In the genomic region with DNA sequence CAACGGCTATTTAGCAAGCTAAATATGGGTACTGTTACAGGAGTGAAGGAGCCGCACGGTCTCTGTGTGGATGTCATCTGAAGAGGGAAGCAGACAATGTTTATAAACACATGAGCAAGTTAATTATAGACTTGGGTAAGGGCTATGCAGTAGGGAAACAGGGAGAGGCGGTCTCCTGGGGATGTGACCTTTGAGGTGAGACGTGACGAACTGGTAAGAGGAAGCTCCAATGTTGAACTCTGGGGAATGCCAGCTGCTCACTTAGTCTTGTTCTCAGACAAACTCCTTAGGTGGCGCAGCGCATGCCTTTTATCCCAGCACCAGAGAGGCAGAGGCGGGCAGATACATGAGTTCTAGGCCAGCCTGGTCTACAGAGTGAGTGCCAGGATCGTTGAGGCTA, we compare ENCODE assay signal across 19 mouse cellular contexts. TPM values are rescaled to one million over a fixed set of nuclear protein-coding genes. Genes with fewer than 3 reads are reported as not detected.
DNase-seq lines count a peak whose midpoint lies in the region; ATAC-seq and TF ChIP-seq lines count a peak whose summit lies in the region.
"Had no signal": no experiment of that assay in that cellular context is flagged by ENCODE, and none has a peak within 500 bp of the region (broad histone marks: within the 10 kb centered on the region; RNA-seq: fewer than 3 reads in every experiment).

No protein-coding gene starts in this region.

- H3K9me3 ChIP-seq in kidney, embryonic 14.5 days (ENCODE audit: control insufficient read depth, low read length): no peaks in the 10 kb centered on the region
- H3K9me3 ChIP-seq in heart, embryonic 14.5 days (ENCODE audit: control insufficient read depth, low read length): no peaks in the 10 kb centered on the region
- no peaks in the 10 kb centered on the region for H3K9me3 ChIP-seq in intestine, embryonic 16.5 days (ENCODE audit: control insufficient read depth, low read length)
- H3K9me3 ChIP-seq: hindbrain, embryonic 10.5 days; limb, embryonic 13.5 days; neural tube, embryonic 15.5 days had no signal

- no peak overlapping the region for H3K4me3 ChIP-seq in kidney, embryonic 14.5 days (ENCODE audit: low read length)
- H3K4me3 ChIP-seq in heart, embryonic 14.5 days (ENCODE audit: control insufficient read depth in 1 of 2, insufficient read depth in 1 of 2, low read depth in 1 of 2, low read length in 2 of 2): no peak overlapping the region
- no peak overlapping the region for H3K4me3 ChIP-seq in intestine, embryonic 16.5 days (ENCODE audit: low read length)
- H3K4me3 ChIP-seq in left cerebral cortex, adult 2 months: no peak overlapping the region
- H3K4me3 ChIP-seq: hindbrain, embryonic 10.5 days; limb, embryonic 13.5 days; neural tube, embryonic 15.5 days had no signal

- no peaks in the 10 kb centered on the region for H3K36me3 ChIP-seq in kidney, embryonic 14.5 days (ENCODE audit: control insufficient read depth, insufficient read depth, low read length)
- H3K36me3 ChIP-seq in heart, embryonic 14.5 days (ENCODE audit: control insufficient read depth, insufficient read depth, low read length): peaks cover 7% of the 10 kb centered on the region; the same call in 1 of the 2 replicates
- H3K36me3 ChIP-seq in intestine, embryonic 16.5 days (ENCODE audit: control insufficient read depth, insufficient read depth, low read length): no peaks in the 10 kb centered on the region
- H3K36me3 ChIP-seq: hindbrain, embryonic 10.5 days; limb, embryonic 13.5 days; neural tube, embryonic 15.5 days had no signal

- no peak for TF ChIP-seq CTCF in left cerebral cortex, adult 2 months (IDR thresholded peaks at IDR 0.05)

- no peak overlapping the region for H3K9ac ChIP-seq in kidney, embryonic 14.5 days (ENCODE audit: low read depth, low read length)
- H3K9ac ChIP-seq in heart, embryonic 14.5 days (ENCODE audit: low read length): no peak overlapping the region
- no peak overlapping the region for H3K9ac ChIP-seq in intestine, embryonic 16.5 days (ENCODE audit: low read depth, low read length)
- H3K9ac ChIP-seq: limb, embryonic 13.5 days; neural tube, embryonic 15.5 days had no signal

- 75% methylated on average over 10 of the region's 10 CpGs for WGBS in kidney, embryonic 14.5 days
- 55% methylated on average over 10 of the region's 10 CpGs for WGBS in heart, embryonic 14.5 days
- 60% methylated on average over 10 of the region's 10 CpGs for WGBS in intestine, embryonic 16.5 days

- ATAC-seq in kidney, embryonic 14.5 days (ENCODE audit: low FRiP score, low TSS enrichment): no peak
- ATAC-seq in heart, embryonic 14.5 days (ENCODE audit: insufficient number of reproducible peaks, insufficient read depth, low FRiP score, low read depth): no peak
- 0 out of 2 replicates have a peak, but pooled peaks have one; percentile 65 for ATAC-seq in intestine, embryonic 16.5 days
- ATAC-seq: CD4-positive, CD25-positive, alpha-beta regulatory T cell, adult 4 months; midbrain, embryonic 16.5 days; Patski had no signal

- peak; percentile 67 for DNase-seq in kidney, adult 11 months
- DNase-seq in lung, postnatal 14 days: peak; percentile 15
- DNase-seq in thymus, adult 18-20 months: no peak
- no peak for DNase-seq in c-Kit-positive CD71-positive TER-119-positive erythroid progenitor cells, embryonic 14.5 days (ENCODE audit: low spot score)
- DNase-seq in left cerebral cortex, adult 2 months (ENCODE audit: extremely low spot score in 1 of 2, low spot score in 2 of 2): no peak
- DNase-seq: cerebellum, adult 9-11 months; layer of hippocampus, postnatal 36 days; right cerebral cortex, adult 18-20 months; thymus, postnatal 36 days had no signal

- H3K4me1 ChIP-seq in kidney, embryonic 14.5 days (ENCODE audit: control insufficient read depth, insufficient read depth, low read length): no peaks in the 10 kb centered on the region
- H3K4me1 ChIP-seq in heart, embryonic 14.5 days (ENCODE audit: control insufficient read depth in 2 of 2, insufficient read depth in 2 of 2, low read length in 2 of 2): peaks cover 11 to 15% of the 10 kb centered on the region in 2 experiments; a peak in 3 of 4 replicates
- H3K4me1 ChIP-seq in intestine, embryonic 16.5 days (ENCODE audit: control insufficient read depth, insufficient read depth, low read length): peaks cover 3% of the 10 kb centered on the region; the same call in 1 of the 2 replicates
- H3K4me1 ChIP-seq: limb, embryonic 13.5 days had no signal

- intact Hi-C loops in left cerebral cortex, adult 2 months (cut with DNase I): loop anchor here (5.0 kb wide), 2 partner anchors 60 to 360 kb away; a partner anchor contains a TSS

- H3K4me2 ChIP-seq in kidney, embryonic 14.5 days (replicated peaks; ENCODE audit: low read depth, low read length): no peak overlapping the region
- no peak overlapping the region for H3K4me2 ChIP-seq in heart, embryonic 14.5 days (ENCODE audit: low read length)
- H3K4me2 ChIP-seq in intestine, embryonic 16.5 days (ENCODE audit: low read depth, low read length): no peak overlapping the region
- H3K4me2 ChIP-seq: limb, embryonic 13.5 days; neural tube, embryonic 15.5 days had no signal

- no peak overlapping the region for H3K27ac ChIP-seq in kidney, embryonic 14.5 days (ENCODE audit: low read depth, low read length)
- peak overlapping the region; percentile 27 to 76 for H3K27ac ChIP-seq in heart, embryonic 14.5 days (replicated peaks in 1 of 2; ENCODE audit: control insufficient read depth in 1 of 2, insufficient read depth in 1 of 2, low read depth in 2 of 2, low read length in 2 of 2)
- H3K27ac ChIP-seq in intestine, embryonic 16.5 days (ENCODE audit: low read length): peak overlapping the region; percentile 24; the same call in 1 of the 2 replicates
- H3K27ac ChIP-seq in left cerebral cortex, adult 2 months: no peak overlapping the region
- H3K27ac ChIP-seq: hindbrain, embryonic 10.5 days; limb, embryonic 13.5 days; macrophage; neural tube, embryonic 15.5 days had no signal

- no peaks in the 10 kb centered on the region for H3K27me3 ChIP-seq in kidney, embryonic 14.5 days (ENCODE audit: control insufficient read depth, insufficient read depth, low read length)
- no peaks in the 10 kb centered on the region for H3K27me3 ChIP-seq in heart, embryonic 14.5 days (ENCODE audit: control insufficient read depth, insufficient read depth, low read length)
- no peaks in the 10 kb centered on the region for H3K27me3 ChIP-seq in intestine, embryonic 16.5 days (replicated peaks; ENCODE audit: control insufficient read depth, insufficient read depth, low read length)
- H3K27me3 ChIP-seq: neural tube, embryonic 15.5 days; Patski had no signal

RNA-seq across cellular contexts. Expression of a gene that starts 14.4 kb away (rescaled TPM):
- polyA plus RNA-seq in kidney, embryonic 14.5 days (2014; fragmentation: Nextera tagmentation; extraction: Ambion mirVana): 5.4 and 6.3 TPM in 2 replicates
- polyA plus RNA-seq in heart, embryonic 14.5 days (2014; fragmentation: Nextera tagmentation; extraction: Ambion mirVana): 64.7 and 74.6 TPM in 2 replicates
- 22.9 and 23.3 TPM in 2 replicates for polyA plus RNA-seq in intestine, embryonic 16.5 days (2015; fragmentation: Nextera tagmentation; extraction: Ambion mirVana)
- under 1 TPM; 0.68 to 0.93 TPM for total RNA-seq in left cerebral cortex, adult 2 months (2021)
- polyA plus RNA-seq: macrophage had no signal

RNA-seq across cellular contexts. Expression of a gene that starts 22.6 kb away (rescaled TPM):
- 12.2 and 22.0 TPM in 2 replicates for polyA plus RNA-seq in kidney, embryonic 14.5 days (2014; fragmentation: Nextera tagmentation; extraction: Ambion mirVana)
- 23.1 and 27.6 TPM in 2 replicates for polyA plus RNA-seq in heart, embryonic 14.5 days (2014; fragmentation: Nextera tagmentation; extraction: Ambion mirVana)
- 13.6 and 15.0 TPM in 2 replicates for polyA plus RNA-seq in intestine, embryonic 16.5 days (2015; fragmentation: Nextera tagmentation; extraction: Ambion mirVana)
- 10 to 100 TPM; 53.5 to 54.9 TPM for total RNA-seq in left cerebral cortex, adult 2 months (2021)

RNA-seq across cellular contexts. Expression of a gene that starts 48.8 kb away (rescaled TPM):
- 115 and 180 TPM in 2 replicates for polyA plus RNA-seq in kidney, embryonic 14.5 days (2014; fragmentation: Nextera tagmentation; extraction: Ambion mirVana)
- 85.3 and 88.8 TPM in 2 replicates for polyA plus RNA-seq in heart, embryonic 14.5 days (2014; fragmentation: Nextera tagmentation; extraction: Ambion mirVana)
- polyA plus RNA-seq in intestine, embryonic 16.5 days (2015; fragmentation: Nextera tagmentation; extraction: Ambion mirVana): 101 and 106 TPM in 2 replicates
- total RNA-seq in left cerebral cortex, adult 2 months (2021): 10 to 100 TPM; 76.4 to 79.1 TPM

RNA-seq across cellular contexts. Expression of a gene that starts 55.7 kb away (rescaled TPM):
- polyA plus RNA-seq in kidney, embryonic 14.5 days (2014; fragmentation: Nextera tagmentation; extraction: Ambion mirVana): 2.0 and 3.0 TPM in 2 replicates
- 1.3 and 1.5 TPM in 2 replicates for polyA plus RNA-seq in heart, embryonic 14.5 days (2014; fragmentation: Nextera tagmentation; extraction: Ambion mirVana)
- 3.3 and 4.4 TPM in 2 replicates for polyA plus RNA-seq in intestine, embryonic 16.5 days (2015; fragmentation: Nextera tagmentation; extraction: Ambion mirVana)
- total RNA-seq in left cerebral cortex, adult 2 months (2021): 1 to 10 TPM; 2.2 to 2.4 TPM
- polyA plus RNA-seq: CD4-positive, CD25-positive, alpha-beta regulatory T cell, adult 4 months had no signal

Comparison
In these comparisons a context has a peak if more than half of its experiments do, and no peak if none do; other contexts are left out.
1. DNase-seq: peak in kidney, adult 11 months (single experiment) and lung, postnatal 14 days (single experiment); none in thymus, adult 18-20 months (0 of 2), c-Kit-positive CD71-positive TER-119-positive erythroid progenitor cells, embryonic 14.5 days (single experiment) and left cerebral cortex, adult 2 months (0 of 2).
2. H3K27ac ChIP-seq: peak in heart, embryonic 14.5 days (2 of 2) and intestine, embryonic 16.5 days (single experiment); none in kidney, embryonic 14.5 days (single experiment) and left cerebral cortex, adult 2 months (single experiment).